8 mouse cellular contexts compared by ENCODE assay signal in genomic region chr2:29803400-29803831, GRCm38 (mm10). TPM values are rescaled to one million over a fixed set of nuclear protein-coding genes. Genes with fewer than 3 reads are reported as not detected.
A peak's percentile ranks its signal among the peaks of the same experiment; 100 is the strongest.
DNase-seq lines count a peak whose midpoint lies in the region; ATAC-seq and TF ChIP-seq lines count a peak whose summit lies in the region.

No protein-coding gene starts in this region.

- H3K9ac ChIP-seq in forebrain, embryonic 15.5 days (replicated peaks): peak overlapping the region; percentile 79
- H3K9ac ChIP-seq in kidney, postnatal 0 days (ENCODE audit: low read depth, low read length): peak overlapping the region; percentile 88

- no peaks in the 10 kb centered on the region for H3K27me3 ChIP-seq in forebrain, embryonic 15.5 days
- no peaks in the 10 kb centered on the region for H3K27me3 ChIP-seq in kidney, postnatal 0 days (ENCODE audit: insufficient read depth, low read length)

- H3K36me3 ChIP-seq in forebrain, embryonic 15.5 days: peaks cover 40% of the 10 kb centered on the region
- H3K36me3 ChIP-seq in kidney, postnatal 0 days (ENCODE audit: insufficient read depth, low read length): peaks cover 30% of the 10 kb centered on the region

- H3K4me2 ChIP-seq in forebrain, embryonic 15.5 days (replicated peaks): peak overlapping the region; percentile 65
- H3K4me2 ChIP-seq in kidney, postnatal 0 days (ENCODE audit: low read length): peak overlapping the region; percentile 94

- peak overlapping the region; percentile 67 for H3K4me3 ChIP-seq in bone marrow macrophage, adult 2 months (ENCODE audit: insufficient read depth, low read length)
- peak overlapping the region; percentile 69 for H3K4me3 ChIP-seq in forebrain, embryonic 15.5 days
- H3K4me3 ChIP-seq in kidney, postnatal 0 days (replicated peaks; ENCODE audit: low read depth, low read length): peak overlapping the region; percentile 88

- 21% methylated on average over 6 of the region's 6 CpGs for whole genome bisulfite sequencing in forebrain, embryonic 15.5 days
- WGBS in kidney, postnatal 0 days: 17% methylated on average over 6 of the region's 6 CpGs

- no peak for TF ChIP-seq POLR2A in bone marrow macrophage, adult 2 months (IDR thresholded peaks at IDR 0.05; ENCODE audit: borderline replicate concordance, low read depth, low read length)

- peak; percentile 40 for DNase-seq in cerebellum, adult 8-10 months
- no peak for DNase-seq in cerebellum, postnatal 4 days (ENCODE audit: low spot score in 2 of 2)
- peak; percentile 52 for DNase-seq in kidney, postnatal 0 days (ENCODE audit: low spot score)
- peak; percentile 51 for DNase-seq in thymus, postnatal 14 days

- no peaks in the 10 kb centered on the region for H3K4me1 ChIP-seq in bone marrow macrophage, adult 2 months (ENCODE audit: control insufficient read depth, insufficient read depth, low read length)
- H3K4me1 ChIP-seq in forebrain, embryonic 15.5 days: peaks cover 13% of the 10 kb centered on the region
- peaks cover 9% of the 10 kb centered on the region; the same call in 1 of the 2 replicates for H3K4me1 ChIP-seq in kidney, postnatal 0 days (replicated peaks; ENCODE audit: insufficient read depth, low read length)

- no peak overlapping the region for H3K27ac ChIP-seq in bone marrow macrophage, adult 2 months (ENCODE audit: insufficient read depth, low read depth, low read length)
- peak overlapping the region; percentile 93 for H3K27ac ChIP-seq in forebrain, embryonic 15.5 days (replicated peaks)
- no peak overlapping the region for H3K27ac ChIP-seq in kidney, postnatal 0 days

- no peak for ATAC-seq in forebrain, embryonic 15.5 days (replicated peaks)
- 0 out of 2 replicates have a peak, but pooled peaks have one; percentile 23 for ATAC-seq in kidney, postnatal 0 days (replicated peaks; ENCODE audit: low FRiP score, low read depth)
- peak; percentile 72 for ATAC-seq in megakaryocyte, adult 5-6 weeks (ENCODE audit: poor library complexity, severe bottlenecking)
- no peak for ATAC-seq in erythroid progenitor cell, adult 5-6 weeks (replicated peaks; ENCODE audit: low FRiP score, poor library complexity, severe bottlenecking)

- H3K9me3 ChIP-seq in forebrain, embryonic 15.5 days: no peaks in the 10 kb centered on the region
- no peaks in the 10 kb centered on the region for H3K9me3 ChIP-seq in kidney, postnatal 0 days (replicated peaks; ENCODE audit: low read length)

- no peak for TF ChIP-seq CTCF in bone marrow macrophage, adult 2 months (IDR thresholded peaks at IDR 0.05; ENCODE audit: low read depth, low read length)
- TF ChIP-seq CTCF in kidney, postnatal 0 days (IDR thresholded peaks at IDR 0.05; ENCODE audit: low read depth): peak; percentile 58

RNA-seq across cellular contexts. Expression of gene Slc27a4, which starts 1.0 kb away (rescaled TPM):
- polyA plus RNA-seq in bone marrow macrophage, adult 2 months (2012; ENCODE audit: insufficient read depth, insufficient read length, missing spikeins): 14.0 and 15.3 TPM in 2 replicates
- 30.1 and 31.8 TPM in 2 replicates for polyA plus RNA-seq in forebrain, embryonic 15.5 days (2015; fragmentation: Nextera tagmentation; extraction: Ambion mirVana)
- polyA plus RNA-seq in kidney, postnatal 0 days (2015; fragmentation: Nextera tagmentation; extraction: Ambion mirVana): 15.0 and 15.5 TPM in 2 replicates
- 14.1 and 17.7 TPM in 2 replicates for total RNA-seq in megakaryocyte, adult 5-6 weeks (2015)
- total RNA-seq in megakaryocyte, adult 5-6 weeks (2017): 17.4 and 18.0 TPM in 2 replicates
- 2.5 and 4.6 TPM in 2 replicates for total RNA-seq in erythroid progenitor cell, adult 5-6 weeks (2015; ENCODE audit: low replicate concordance)
- total RNA-seq in erythroid progenitor cell, adult 5-6 weeks (2017; ENCODE audit: low replicate concordance): 1.4 and 2.0 TPM in 2 replicates

RNA-seq across cellular contexts. Expression of gene Trub2, which starts 15.1 kb away (rescaled TPM):
- polyA plus RNA-seq in bone marrow macrophage, adult 2 months (2012; ENCODE audit: insufficient read depth, insufficient read length, missing spikeins): 18.0 and 19.0 TPM in 2 replicates
- 40.6 and 41.7 TPM in 2 replicates for polyA plus RNA-seq in forebrain, embryonic 15.5 days (2015; fragmentation: Nextera tagmentation; extraction: Ambion mirVana)
- polyA plus RNA-seq in kidney, postnatal 0 days (2015; fragmentation: Nextera tagmentation; extraction: Ambion mirVana): 24.1 and 25.9 TPM in 2 replicates
- 13.7 and 16.1 TPM in 2 replicates for total RNA-seq in megakaryocyte, adult 5-6 weeks (2015)
- total RNA-seq in megakaryocyte, adult 5-6 weeks (2017): 21.3 and 33.2 TPM in 2 replicates
- 10.8 and 14.7 TPM in 2 replicates for total RNA-seq in erythroid progenitor cell, adult 5-6 weeks (2015; ENCODE audit: low replicate concordance)
- total RNA-seq in erythroid progenitor cell, adult 5-6 weeks (2017; ENCODE audit: low replicate concordance): 17.4 and 27.7 TPM in 2 replicates

RNA-seq across cellular contexts. Expression of gene Coq4, which starts 16.1 kb away (rescaled TPM):
- polyA plus RNA-seq in bone marrow macrophage, adult 2 months (2012; ENCODE audit: insufficient read depth, insufficient read length, missing spikeins): 7.2 and 7.7 TPM in 2 replicates
- 28.2 and 31.6 TPM in 2 replicates for polyA plus RNA-seq in forebrain, embryonic 15.5 days (2015; fragmentation: Nextera tagmentation; extraction: Ambion mirVana)
- polyA plus RNA-seq in kidney, postnatal 0 days (2015; fragmentation: Nextera tagmentation; extraction: Ambion mirVana): 29.3 and 31.1 TPM in 2 replicates
- 3.5 and 4.6 TPM in 2 replicates for total RNA-seq in megakaryocyte, adult 5-6 weeks (2015)
- total RNA-seq in megakaryocyte, adult 5-6 weeks (2017): 1.5 and 2.9 TPM in 2 replicates
- total RNA-seq in erythroid progenitor cell, adult 5-6 weeks (2015; ENCODE audit: low replicate concordance): 2.2 TPM in 1 of 2 replicates, not detected in the other
- total RNA-seq in erythroid progenitor cell, adult 5-6 weeks (2017; ENCODE audit: low replicate concordance): 2.6 and 6.1 TPM in 2 replicates

RNA-seq across cellular contexts. Expression of gene Urm1, which starts 16.5 kb away (rescaled TPM):
- 27.7 and 37.4 TPM in 2 replicates for polyA plus RNA-seq in bone marrow macrophage, adult 2 months (2012; ENCODE audit: insufficient read depth, insufficient read length, missing spikeins)
- 19.2 and 21.2 TPM in 2 replicates for polyA plus RNA-seq in forebrain, embryonic 15.5 days (2015; fragmentation: Nextera tagmentation; extraction: Ambion mirVana)
- 26.1 and 29.0 TPM in 2 replicates for polyA plus RNA-seq in kidney, postnatal 0 days (2015; fragmentation: Nextera tagmentation; extraction: Ambion mirVana)
- 8.2 and 9.3 TPM in 2 replicates for total RNA-seq in megakaryocyte, adult 5-6 weeks (2015)
- total RNA-seq in megakaryocyte, adult 5-6 weeks (2017): 16.1 and 17.8 TPM in 2 replicates
- total RNA-seq in erythroid progenitor cell, adult 5-6 weeks (2015; ENCODE audit: low replicate concordance): 13.7 and 26.8 TPM in 2 replicates
- 4.5 and 4.6 TPM in 2 replicates for total RNA-seq in erythroid progenitor cell, adult 5-6 weeks (2017; ENCODE audit: low replicate concordance)

RNA-seq across cellular contexts. Expression of gene Gm13547, which starts 44.3 kb away (rescaled TPM):
- 1.1 TPM in 1 of 2 replicates, not detected in the other for polyA plus RNA-seq in bone marrow macrophage, adult 2 months (2012; ENCODE audit: insufficient read depth, insufficient read length, missing spikeins)
- polyA plus RNA-seq in forebrain, embryonic 15.5 days (2015; fragmentation: Nextera tagmentation; extraction: Ambion mirVana): 0.79 TPM in 1 of 2 replicates, not detected in the other
- 0.41 TPM in 1 of 2 replicates, not detected in the other for polyA plus RNA-seq in kidney, postnatal 0 days (2015; fragmentation: Nextera tagmentation; extraction: Ambion mirVana)
- total RNA-seq in megakaryocyte, adult 5-6 weeks (2015): 0.39 TPM in 1 of 2 replicates, not detected in the other
- not detected in 2 replicates for total RNA-seq in megakaryocyte, adult 5-6 weeks (2017)
- not detected in 2 replicates for total RNA-seq in erythroid progenitor cell, adult 5-6 weeks (2015; ENCODE audit: low replicate concordance)
- total RNA-seq in erythroid progenitor cell, adult 5-6 weeks (2017; ENCODE audit: low replicate concordance): not detected in 2 replicates

Comparison
In these comparisons a context has a peak if more than half of its experiments do, and no peak if none do; other contexts are left out.
1. DNase-seq: peak in cerebellum, adult 8-10 months (single experiment), kidney, postnatal 0 days (single experiment) and thymus, postnatal 14 days (single experiment); none in cerebellum, postnatal 4 days (0 of 2).
2. ATAC-seq: peak in kidney, postnatal 0 days (single experiment) and megakaryocyte, adult 5-6 weeks (single experiment); none in forebrain, embryonic 15.5 days (single experiment) and erythroid progenitor cell, adult 5-6 weeks (single experiment).
3. Peak in every context shown above with its lines, with median percentiles within 50 percentile points of each other: H3K4me3 ChIP-seq.